Mouse (Mus musculus) frontal cortex, postnatal 36 days (tissue): ENCODE measurements around the gene Nrp2.

Experiments
- DNase-seq, 2 experiments: peaks; one replicate each; pipeline ENCODE4 v3.0.0; 2022; ENCODE audit warnings: low spot score in 2 of 2

The Nrp2 gene

DNA sequence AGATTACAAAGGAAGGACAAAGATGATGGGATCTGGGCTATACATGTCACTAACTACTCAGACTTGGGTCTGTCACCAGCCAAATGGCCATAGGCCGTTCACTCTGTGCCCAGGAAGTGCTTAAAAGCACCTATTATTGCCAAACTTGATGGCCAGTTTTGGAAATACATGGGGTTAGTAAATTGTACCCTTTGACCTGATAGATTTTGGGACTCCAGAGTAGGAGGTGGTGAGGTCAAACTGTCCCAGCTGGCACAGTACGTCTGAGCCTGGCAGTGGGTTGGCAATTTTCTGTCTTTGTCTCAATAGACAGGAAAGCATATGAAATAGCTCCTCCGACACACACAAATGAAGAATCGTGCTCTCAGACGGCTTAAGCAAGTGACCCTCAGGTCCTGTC is 20.8 kb downstream of the Nrp2 start:
- no peak for DNase-seq

DNA sequence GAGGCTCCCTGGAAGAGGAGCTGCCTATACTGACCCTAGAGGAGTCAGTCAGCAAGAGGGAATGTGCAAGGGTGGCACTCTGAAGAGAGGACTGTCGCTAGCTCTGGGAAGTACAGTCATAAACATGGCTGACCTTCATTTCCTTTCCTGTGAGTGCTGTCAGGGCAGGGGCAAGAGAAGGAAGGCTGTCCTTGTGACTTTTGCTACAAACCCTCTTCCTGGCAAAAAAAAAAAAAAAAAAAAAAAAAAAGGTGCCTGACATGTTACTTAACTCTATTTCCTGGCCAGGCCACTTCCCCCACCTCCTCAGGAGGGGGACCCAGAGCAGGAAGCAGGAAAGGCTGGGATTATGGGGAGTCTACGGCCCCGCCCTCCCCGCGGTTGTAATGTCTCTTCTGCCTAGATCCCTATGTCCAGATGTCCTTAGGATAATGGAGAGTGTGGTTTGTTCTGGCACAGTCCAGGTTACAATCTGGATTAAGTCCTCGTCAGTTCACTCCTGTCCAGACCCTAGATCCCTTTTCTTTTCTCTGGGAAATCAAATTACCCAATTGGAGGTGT is 21.5 kb downstream of the Nrp2 start:
- no peak for DNase-seq

DNA sequence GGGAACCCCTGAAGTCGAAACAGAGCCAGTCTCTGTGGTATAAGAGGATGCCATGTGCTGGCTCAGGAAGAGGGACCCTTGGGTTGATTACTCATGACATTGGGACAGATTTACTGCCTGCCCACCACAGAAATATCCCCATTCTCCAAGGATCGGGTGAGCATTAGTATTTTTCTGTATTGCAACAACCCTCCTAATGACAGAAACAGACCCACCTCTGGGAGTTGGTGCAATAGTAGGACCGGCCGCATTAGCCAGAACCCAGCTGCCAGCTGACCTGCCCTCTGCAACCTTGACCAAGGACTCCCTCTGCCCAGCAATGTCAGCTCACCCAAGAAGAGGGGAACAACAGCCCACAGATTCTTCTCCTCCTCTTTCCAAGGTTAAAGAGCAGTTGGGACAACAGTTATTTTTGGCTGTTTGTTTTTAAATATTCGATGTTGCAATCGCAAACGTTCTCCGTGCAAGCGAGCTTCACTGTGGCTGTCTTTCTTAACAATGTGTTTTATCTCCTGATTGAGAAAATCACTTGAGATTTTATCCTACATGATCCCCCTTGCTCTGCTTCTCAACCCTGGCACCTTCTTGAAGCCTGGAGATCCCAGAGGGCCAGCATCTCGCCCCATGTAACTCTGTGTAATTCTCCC is 22.1 kb downstream of the Nrp2 start:
- DNase-seq = no peak

DNA sequence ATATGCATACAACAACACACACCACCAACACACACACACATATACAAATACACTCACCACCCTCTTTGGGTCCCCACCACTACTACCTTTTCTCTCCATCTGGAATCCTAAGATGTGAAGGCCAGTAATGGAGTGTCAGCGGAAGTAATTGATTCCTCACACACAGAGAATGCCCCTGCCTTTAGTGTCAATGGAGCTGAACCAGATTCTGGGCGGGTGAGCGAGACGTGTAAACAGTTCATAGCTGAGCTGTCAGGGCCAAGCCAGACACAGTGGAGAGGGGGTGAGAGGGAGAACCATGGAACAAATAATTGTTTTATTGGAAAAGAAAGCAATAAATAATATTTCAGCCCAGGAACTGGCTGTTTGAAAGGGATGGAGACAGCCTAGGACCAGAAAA is 24.1 kb downstream of the Nrp2 start:
- no peak for DNase-seq

DNA sequence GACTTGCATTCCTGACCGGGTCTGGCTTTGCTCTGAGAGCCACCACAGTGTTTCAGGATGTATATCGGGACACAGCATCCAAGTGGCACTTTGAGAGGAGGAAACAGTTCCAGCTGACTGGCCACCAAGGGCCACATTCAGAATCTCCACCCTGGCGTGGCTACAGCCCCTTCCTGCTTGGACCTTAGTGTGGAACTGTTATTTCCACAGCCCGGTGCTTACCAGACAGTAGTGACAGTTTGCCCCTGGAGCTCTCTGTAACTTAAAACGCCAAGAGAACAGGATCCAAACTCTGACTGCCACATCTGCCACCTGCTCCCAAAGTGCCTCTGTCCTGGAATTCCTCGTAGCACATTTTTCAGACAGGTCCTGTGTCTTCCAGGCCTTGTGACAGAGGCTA is 25.3 kb downstream of the Nrp2 start:
- no peak for DNase-seq

DNA sequence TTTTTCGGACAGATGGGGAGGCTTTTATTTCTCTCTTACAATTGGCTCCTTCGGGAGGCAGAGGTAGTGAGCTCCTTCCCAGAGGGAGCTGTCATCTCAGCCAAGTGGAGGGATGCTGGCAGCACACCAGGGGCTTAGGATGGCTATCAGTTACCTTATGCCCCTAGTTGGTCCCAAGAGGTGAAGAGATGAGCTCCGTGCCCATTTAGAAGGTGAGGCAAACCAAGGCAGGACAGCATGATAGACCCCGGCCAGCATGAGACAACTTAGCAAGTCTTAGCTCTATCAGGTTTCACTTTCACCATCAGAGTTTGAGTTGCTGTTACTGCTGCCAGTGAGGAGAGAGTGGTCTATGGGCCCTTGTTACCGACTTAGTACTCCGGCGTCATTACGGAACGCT is 25.8 kb downstream of the Nrp2 start:
- DNase-seq = no peak

DNA sequence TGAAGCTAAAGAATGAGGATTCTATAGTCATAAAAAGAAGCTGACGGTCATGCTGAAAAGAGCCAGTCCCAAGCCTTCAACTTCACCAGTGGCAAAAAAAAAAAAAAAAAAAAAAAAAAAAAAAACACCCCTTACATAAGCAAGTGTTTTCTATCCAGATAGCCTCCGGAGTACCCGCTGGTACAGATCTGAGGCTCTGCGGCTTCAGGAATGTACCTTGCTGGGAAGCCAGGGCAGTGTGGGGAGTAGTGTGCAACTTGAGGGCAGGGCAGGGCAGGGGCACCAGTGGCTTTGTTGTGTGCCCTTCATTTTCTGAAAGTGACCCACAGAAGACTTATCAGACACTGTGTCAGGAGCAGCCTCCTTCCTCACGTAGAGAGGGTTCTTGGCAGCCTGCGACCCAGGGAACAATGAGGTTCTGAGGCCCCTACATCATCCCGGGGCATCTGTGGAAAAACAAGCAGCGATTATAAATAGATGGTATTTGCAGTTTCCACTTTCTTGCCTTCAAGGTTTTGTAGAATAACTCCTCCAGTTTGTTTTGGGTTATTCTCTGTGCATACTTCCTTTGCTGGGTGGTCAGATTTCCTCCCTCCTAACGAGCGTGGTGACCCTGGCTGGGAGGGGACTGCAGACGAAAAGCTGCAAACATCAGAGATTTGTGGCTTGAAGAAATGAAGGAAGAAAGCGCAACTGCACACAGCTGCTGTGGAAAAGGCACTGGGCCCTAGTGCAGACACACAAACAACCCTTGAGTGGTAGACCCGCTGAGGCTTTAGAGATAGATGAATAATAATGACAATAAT is 26.5 kb downstream of the Nrp2 start:
- no peak for DNase-seq

DNA sequence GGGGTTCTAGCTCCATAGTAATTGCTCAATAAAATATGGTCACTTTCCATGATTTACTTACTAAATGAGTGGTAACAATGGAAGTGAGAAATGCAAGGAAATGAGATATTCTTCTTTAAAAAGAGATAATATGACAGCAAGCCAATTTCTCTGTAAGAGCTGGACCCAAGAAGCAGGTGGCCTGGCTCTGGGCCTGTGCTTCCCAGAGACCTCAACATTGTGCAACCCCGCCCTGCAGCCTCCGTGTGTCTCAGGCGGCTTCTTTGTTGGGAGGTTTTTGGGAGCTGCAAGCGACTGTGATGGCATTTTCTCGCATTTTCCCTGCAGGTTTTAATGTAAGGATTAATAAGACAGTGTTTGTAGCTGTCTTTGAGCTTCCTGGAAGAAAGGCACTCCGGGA is 29.0 kb downstream of the Nrp2 start:
- DNase-seq = no peak

DNA sequence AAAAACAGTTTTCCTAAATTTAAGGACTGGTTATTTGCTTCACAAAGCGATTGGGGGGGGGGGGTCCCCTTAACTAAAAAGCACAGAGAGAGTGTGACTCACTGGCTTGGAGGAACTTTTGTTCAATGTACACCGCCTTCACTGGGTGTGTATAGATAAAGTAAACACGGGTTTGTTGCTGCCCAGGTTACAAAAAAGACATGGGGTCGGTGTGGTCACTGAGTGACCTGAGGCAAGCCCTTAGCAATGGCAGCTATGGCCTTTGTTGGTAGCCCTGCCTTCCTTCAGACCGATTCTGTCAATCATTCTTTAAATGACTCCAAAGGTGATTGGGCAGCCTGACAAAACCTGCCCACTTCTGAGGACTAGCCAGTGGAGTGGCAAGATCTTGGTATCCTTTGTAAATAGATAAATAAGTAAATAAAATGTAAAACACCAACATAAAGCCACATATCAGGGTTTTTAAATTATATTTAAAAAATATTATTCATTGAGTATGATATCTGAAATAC is 31.4 kb downstream of the Nrp2 start:
- DNase-seq = no peak

DNA sequence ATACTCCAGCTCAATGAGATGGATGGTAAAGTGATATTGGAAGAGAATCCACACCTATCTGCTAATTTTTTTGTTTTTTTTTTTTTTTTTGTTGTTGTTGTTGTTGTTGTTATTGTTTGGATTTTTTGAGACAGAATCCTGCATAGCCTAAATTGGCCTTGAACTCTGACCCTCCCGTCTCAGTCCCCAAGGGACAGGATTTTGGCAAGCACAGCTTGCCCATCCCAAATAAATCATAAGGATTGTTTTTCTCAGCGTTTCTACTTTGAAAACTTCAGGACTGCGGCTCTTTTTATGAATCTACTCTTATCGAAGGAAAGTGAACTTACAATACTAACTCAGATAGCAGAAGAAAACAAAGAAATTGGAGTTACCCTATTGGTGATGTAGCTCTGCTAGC is 31.9 kb downstream of the Nrp2 start:
- no peak for DNase-seq

DNA sequence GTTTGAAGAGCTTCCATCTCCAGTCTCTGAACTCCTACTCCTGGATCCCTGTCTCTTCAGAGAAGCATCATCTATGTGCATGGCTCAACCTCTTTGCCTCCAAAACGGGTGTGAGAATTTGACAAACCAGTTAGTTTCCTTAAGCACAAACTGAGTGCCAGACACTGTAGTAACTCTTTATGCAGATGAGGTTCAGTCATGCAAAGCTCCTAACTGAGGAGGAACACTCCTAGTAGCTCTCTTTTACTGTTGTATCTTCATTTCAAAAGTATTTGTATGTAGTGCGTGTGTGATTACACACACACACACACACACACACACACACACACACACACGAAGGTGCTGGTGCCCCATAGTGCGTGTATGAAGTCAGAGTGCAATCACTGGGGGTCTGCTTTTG is 32.8 kb downstream of the Nrp2 start:
- no peak for DNase-seq

DNA sequence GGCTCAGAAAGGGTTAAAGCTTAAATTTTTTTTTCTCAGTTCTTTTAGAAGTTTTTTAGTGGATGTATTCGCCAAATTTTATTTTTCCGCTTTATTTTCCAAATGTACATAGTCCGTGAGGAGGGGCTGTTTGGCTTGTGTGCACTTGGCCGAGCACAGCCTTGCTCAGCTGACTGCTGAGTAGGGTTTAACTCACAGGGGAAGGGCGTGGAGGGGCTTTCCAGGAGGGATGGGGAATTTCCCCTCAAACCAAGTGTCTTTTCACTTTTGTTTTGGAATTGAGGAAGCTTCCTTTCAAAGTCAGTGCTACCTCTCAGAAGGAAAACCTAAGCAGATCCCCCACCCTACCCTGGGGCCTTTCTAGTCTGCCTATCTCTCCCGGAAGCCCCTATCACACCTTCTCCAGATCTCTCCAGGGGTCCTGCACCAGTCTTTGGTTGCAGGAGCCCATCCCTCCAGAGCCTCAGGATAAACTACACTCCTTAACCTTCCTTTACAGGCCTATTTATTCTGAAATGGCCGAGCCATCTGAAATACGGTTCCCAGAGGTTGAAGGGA is 33.4 kb downstream of the Nrp2 start:
- DNase-seq = no peak

DNA sequence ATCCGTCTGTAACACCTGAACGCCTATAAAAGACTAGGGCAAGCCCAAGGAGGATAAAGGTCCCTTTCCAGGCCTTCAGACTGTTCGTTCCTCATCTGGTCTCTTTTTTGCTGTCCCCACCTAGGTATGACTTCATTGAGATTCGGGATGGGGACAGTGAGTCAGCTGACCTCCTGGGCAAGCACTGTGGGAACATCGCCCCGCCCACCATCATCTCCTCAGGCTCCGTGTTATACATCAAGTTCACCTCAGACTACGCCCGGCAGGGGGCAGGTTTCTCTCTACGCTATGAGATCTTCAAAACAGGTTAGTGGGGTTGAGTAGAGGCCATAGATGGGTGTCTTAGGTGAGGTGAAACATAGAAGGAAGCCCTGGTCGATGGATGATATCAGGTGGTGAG is 35.1 kb downstream of the Nrp2 start:
- no peak for DNase-seq

DNA sequence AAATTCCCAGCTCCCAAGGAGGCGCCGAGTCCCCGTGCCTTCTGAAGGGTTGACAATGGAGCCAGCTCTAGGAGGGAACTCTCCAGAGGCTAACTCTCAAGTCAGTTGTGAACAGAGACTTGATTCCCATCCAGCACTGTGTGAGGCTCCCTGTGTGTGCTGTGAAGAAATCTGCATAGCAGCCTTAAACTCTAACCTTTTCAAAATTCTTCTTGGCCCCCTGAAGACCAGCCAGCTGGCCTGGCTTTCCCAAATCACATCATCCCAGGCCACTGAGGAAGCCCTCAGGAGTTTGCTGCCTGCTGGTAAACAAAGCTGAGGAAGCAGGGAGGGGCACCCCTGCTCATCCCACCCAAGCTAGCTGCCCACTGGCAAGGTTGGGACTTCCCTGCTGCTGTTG is 39.0 kb downstream of the Nrp2 start:
- DNase-seq = no peak

DNA sequence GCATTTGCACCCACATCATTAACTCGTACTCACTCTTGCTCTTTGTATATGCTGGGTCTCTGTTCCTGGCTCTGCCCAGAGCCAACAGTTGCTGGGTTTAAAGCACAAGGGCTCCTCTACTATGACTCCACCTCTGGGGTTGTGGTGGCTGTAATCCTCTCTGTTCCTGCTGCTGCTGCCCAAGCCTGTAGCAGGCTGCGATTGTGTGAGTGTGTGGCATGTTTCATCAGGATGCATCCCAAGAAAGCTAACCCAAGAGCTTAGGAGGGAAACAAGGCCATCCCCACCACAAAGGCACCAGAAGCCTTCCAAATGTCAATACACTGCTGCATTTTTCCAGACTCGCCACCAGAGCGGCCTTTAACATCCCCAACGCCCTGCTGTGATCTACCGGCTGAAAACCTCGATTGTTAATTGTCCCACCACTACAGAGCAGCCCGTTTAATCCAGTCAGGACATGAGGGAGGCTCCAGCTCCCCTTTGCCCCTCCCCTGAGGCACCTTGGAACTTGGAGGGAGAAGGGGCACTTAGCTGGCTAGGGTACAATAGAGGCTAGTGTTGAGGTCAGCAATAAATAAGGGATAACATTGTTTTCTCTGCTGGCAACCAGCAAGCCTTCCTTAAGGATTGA is 40.1 kb downstream of the Nrp2 start:
- no peak for DNase-seq

DNA sequence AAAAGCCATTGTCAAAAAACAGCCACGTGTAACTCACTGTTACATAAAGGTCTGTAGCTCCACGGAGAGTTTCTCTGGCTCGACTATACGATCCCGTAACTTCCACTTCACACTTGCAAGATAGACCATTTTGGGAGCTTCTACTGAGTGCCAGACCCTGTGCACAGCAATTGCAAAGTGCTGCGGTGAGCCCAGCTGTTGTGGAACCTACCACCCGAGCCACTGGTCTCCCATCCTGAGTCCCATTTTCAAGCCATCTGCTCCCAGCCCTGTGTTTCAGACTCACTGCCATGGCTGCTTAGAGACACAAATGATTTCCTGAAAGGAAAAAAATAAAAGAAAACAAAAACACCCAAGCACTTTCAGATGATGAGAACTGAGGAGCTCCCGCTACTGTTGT is 42.8 kb downstream of the Nrp2 start:
- no peak for DNase-seq

DNA sequence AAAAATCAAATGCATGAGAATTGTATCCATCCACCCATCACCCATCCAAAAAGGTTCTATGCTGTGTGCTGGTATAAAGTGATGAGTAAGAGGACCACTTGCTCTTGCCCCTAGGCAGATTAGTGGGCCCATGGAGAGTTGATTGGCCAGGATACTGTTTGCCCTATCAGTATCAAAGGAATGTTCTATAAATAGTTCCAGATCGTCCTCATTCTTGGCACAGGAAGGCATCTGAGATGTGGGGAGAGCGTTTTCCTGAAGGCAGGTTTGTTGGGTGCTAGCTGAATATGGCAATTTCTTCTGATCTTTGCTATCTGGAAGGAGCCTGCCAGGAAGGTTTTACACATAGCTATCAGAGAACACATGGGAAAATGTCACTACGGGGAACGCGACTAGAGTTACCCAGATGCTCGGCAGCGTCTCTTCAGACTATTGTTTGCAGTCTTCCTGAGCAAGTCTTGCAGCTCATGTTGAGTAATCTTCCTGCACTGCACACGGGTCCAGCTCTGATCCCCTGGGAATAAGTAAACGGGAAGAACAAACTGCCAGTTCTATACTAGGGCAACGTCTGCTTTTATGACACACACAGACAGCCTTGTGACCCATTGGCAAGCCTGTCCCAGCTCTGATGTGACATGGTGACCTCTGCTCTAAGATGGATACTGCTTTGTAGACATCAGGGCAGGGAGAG is 44.5 kb downstream of the Nrp2 start:
- no peak for DNase-seq

DNA sequence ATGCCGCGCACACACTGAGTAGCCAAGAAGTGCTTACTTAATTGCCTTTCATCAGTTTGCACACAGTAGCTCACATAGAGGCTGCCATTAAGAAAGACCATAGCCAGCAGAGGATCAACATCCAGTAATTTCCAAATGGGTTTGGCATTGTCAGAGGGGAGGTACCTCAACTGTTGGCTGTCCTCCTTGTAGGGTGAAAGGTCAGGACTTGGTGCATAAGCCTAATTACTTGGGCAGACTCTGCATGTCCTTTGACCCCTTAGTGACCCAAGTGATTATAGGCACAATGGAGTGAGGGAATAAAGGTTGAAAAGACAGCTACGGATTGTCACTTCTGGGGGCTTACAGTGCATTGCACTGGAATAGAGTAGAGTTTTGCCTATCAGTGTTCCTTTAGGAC is 45.3 kb downstream of the Nrp2 start:
- DNase-seq = no peak

DNA sequence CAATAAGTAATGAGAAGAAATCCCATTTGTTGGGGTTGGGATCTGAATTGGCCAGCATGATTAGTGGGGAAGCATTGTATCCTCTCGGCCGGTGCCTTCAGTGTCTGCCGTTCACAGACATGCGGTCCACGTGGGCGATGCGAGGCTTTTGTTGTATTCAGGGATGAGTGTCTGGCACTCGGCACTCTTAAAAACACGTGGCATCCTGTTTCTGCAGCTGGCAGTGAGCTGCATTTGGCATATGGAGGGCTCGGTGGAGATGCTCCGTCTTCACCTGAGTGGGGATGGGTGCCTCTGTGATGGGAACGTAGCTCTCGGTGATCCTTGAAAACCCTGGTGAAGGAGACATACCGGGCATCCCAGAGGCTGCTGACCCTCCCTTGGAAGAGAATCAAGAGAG is 46.6 kb downstream of the Nrp2 start:
- DNase-seq = peak; percentile 56 to 70

DNA sequence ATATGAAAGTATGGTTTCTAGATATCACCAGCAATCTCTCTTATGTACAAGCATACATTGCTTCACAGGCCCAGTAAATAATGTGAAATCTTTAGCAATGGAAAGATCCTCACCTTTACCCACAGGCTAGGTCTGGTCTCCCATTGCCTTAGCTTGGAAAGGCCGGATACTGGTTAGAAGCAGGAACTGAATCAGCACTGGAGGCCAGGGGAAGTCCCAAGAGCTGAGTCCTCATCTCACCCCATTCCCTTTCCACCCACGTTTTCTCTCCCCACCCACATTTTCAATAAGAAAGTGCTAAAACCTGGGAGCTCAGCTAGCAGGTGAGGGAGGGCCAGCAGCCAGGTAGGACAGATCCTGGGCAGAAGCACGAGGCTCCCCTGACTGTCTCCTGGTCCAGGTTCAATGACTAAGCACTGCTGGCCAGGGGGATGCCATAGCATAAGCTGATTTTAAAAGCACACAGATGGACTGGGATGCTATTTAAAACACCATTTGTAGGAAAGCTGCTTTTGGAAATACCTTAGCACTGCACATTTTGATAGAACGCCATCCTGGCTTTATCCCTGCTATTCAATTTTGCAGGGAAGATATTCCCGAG is 47.4 kb downstream of the Nrp2 start:
- peak; percentile 26 to 36 for DNase-seq
